Mouse (Mus musculus): ENCODE results near the gene Hsd17b11.
"Not testable (repeated sequence)": the region's sequence is repeated elsewhere in the genome, so short reads cannot be mapped to it uniquely, and the experiment has no call there.

The Hsd17b11 gene

DNA sequence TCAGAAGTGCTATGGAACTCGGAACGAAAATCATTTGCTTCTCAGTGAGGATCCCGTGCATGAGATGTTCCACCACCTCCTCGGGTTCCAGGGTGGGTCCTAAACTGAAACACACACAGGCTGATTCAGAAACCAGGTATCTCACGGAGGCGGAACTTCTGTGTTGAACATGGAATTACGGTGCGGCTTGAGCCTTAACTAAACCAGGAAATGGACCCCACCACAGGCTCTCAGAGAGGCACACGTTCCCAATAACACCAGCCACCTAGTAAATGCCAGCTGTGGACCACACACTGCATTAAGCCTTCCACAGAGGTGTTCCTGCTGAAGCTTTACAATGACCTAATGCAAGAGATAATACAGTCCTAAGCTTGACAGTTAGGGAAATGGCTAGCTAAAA lies 28.9 kb downstream of the Hsd17b11 start:
- DNase-seq (ENCODE audit: low read depth, low spot score): no peak

DNA sequence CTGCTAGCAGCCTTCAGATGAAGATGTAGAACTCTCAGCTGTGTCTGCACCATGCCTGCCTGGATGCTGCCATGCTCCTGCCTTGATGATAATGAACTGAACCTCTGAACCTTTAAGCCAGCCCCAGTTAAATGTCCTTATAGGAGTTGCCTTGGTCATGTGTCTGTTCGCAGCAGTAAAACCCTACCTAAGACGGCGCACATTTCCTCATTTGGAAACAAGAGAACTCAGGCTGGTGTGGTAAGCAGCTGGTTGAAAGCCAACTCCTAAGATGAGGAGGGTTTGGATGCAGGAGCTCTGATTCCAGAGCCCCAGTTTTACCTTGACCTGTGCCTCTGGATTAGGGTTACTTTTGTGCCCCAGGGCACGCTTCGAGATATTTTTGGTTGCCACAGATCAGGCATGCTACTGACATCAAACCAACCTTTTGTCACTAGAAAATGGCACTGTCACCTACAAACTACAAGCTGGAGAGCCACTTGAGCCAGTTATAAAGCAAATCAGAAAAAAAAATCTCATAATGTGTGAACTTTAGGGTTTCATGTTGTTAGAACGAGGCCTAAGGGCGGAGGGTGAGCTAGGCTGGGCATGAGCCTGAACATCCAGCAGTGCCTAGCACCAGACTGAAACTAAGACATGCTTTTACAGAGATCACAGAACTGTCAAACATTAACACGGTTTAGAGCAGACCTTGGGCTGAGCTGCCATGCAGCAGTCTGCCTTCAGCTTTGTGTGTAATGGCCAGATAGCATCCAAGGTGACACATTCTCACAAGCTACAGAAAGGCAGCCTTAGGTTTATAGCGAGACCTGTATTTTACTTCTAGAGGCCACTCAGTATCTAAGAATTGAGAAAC lies 40.8 kb downstream of the Hsd17b11 start:
- DNase-seq (ENCODE audit: low read depth, low spot score): no peak

DNA sequence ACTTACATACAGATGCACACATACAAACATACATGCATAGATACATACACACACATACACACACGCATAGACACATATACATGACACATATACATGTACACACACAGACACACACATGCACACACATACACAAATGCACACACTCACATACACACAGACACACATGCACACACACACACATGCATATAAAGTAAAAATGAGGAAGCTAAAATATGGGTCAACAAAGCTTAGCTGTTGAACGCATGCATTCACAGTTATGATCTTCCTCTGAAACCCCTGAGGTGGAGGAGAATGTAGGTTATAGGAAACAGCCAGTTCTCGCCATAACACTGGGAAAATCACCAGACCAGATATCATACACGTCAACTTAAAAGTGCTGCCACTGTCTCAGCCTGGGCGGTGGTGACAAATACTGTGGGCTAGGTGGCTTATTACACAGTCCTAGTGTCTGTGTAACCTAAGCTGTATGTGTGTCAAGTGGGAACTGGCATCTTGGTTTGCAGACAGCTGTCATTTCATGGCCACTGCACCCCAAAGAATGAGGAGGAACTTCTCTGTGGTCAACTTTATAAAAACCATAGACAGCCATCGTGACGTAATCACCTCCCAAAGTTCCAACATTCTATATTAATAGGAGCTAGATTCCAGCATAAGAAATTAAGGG lies 43.7 kb downstream of the Hsd17b11 start:
- DNase-seq (ENCODE audit: low read depth, low spot score): no peak

DNA sequence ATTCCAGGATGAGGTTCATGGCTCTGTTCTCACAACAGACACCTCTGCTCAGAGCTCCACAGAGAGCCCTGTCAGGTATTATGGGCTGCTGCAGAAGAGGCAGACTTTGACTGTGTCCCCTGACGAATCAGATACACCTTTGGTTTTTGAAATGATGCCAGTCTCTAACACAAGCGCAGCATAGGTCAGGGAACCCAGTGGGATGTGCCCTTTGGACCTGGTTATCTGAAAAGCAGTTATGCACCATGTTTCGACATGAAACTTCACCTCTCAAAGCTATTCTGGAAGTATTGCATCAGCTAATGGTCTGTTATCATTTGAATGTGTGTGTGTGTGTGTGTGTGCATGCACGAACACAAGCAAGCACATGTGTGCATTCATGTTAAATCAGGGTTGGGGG lies 44.4 kb downstream of the Hsd17b11 start, which contains the start of gene Hsd17b13:
Hsd17b13 (minus strand) TSS at position 114 of the 400 bp plus-strand sequence.
- no peak for DNase-seq (ENCODE audit: low read depth, low spot score)

- DNase-seq (ENCODE audit: low read depth, low spot score): no peak
These were observed 46.0 kb downstream of the Hsd17b11 start for GRCm38 (mm10) chr5:103975736-103976135.

DNA sequence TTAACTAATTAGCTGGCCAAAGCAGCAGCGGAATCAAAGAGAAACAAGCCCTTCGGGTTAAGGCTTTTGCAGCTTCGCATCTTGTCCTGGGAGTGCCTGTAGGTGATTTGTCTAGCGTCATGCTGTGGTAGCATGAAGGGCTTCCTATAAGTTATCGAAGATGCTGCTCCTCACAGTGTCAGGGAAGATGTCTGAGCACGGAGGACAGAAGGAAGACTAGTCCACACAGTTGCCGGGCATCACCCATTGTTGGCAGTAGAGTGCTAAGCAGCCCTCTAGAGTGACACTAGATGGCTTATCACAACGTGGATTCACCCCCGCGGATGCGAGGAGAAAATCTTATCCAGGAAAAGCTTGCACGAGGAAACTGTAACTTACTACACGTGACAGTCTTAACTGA lies 48.9 kb downstream of the Hsd17b11 start:
- DNase-seq (ENCODE audit: low read depth, low spot score): no peak

- no peak for DNase-seq (ENCODE audit: low read depth, low spot score)
These were observed 49.3 kb downstream of the Hsd17b11 start for GRCm38 (mm10) chr5:103972379-103972778.

DNA sequence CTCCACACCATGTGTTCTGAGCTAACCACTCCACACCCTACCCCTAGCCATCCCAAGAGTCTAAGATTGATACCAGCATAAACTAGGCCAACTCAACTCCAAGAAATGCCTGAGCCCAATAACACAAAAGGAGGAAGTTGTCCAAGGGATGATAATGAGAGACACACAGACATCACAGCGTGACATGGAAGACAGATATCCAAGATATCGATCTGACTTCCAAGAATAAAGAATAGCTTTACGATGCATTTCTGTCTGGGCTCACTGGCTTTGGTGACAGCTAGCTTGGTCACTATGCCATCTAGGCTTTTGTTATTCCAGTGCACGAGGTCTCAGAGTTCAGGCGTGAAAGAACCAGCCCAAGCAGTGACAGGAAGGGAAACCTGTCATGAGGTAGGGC lies 50.7 kb downstream of the Hsd17b11 start:
- DNase-seq (ENCODE audit: low read depth, low spot score): no peak

GRCm38 (mm10) chr5:103962935-103963429 lies 58.7 kb downstream of the Hsd17b11 start:
- no peak for DNase-seq (ENCODE audit: low read depth, low spot score)

DNA sequence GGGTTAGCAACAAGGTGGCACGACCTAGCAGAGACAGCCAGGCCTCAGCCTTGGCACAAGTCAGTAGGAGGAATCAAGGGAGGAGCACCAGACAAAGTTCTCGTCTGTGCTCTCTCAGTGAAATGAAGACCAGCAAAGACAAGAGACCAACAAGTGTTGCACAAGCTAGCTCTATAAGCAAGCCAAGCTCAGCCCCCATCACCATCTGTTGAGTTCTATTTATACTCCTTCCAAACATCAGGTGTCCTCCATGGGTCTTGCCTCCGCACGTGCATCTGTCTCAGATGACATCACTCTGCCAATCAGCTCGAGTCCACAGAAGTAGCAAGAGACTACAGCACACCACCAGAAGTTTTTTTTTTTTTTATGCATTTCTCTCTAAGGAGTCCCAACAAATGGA lies 67.1 kb downstream of the Hsd17b11 start:
- DNase-seq (ENCODE audit: low read depth, low spot score): no peak

GRCm38 (mm10) chr5:103953135-103954083 lies 68.3 kb downstream of the Hsd17b11 start:
- DNase-seq (ENCODE audit: low read depth, low spot score): no peak

- not testable (repeated sequence) for DNase-seq (ENCODE audit: low read depth, low spot score)
These were observed 71.6 kb downstream of the Hsd17b11 start for GRCm38 (mm10) chr5:103950138-103950537.

GRCm38 (mm10) chr5:103943183-103943582 lies 78.5 kb downstream of the Hsd17b11 start:
- DNase-seq (ENCODE audit: low read depth, low spot score): no peak

GRCm38 (mm10) chr5:103939856-103940255 lies 81.9 kb downstream of the Hsd17b11 start:
- DNase-seq (ENCODE audit: low read depth, low spot score): no peak
